Mouse (Mus musculus) megakaryocyte-erythroid progenitor cell, adult 5-6 weeks (primary cell): ENCODE measurements around the gene Gtdc1. TPM values are rescaled to one million over a fixed set of nuclear protein-coding genes. Genes with fewer than 3 reads are reported as not detected.

Source experiments
- ATAC-seq: replicated peaks from 2 replicates; pipeline ENCODE4 v1.8.0; 2016; ENCODE audit warnings: mild to moderate bottlenecking, inconsistent platforms; ENCODE audit not compliant: severe bottlenecking, poor library complexity, low FRiP score, low TSS enrichment
- total RNA-seq, 2 experiments: library from RNA; stranded (forward) in 1 of 2; stranded (reverse) in 1 of 2; fragments of 200-1000, 215-1000 nt in 1 of 2; fragments of >200 nt in 1 of 2; fragmentation: Nextera tagmentation in 1 of 2; gene quantifications; 2 replicates each; pipeline ENCODE4 v1.2.3; 2014 to 2017

The Gtdc1 gene
- total RNA-seq (2014; fragmentation: Nextera tagmentation) (15.8 and 22.0 TPM in 2 replicates), total RNA-seq (2017) (15.8 and 23.0 TPM in 2 replicates)

DNA sequence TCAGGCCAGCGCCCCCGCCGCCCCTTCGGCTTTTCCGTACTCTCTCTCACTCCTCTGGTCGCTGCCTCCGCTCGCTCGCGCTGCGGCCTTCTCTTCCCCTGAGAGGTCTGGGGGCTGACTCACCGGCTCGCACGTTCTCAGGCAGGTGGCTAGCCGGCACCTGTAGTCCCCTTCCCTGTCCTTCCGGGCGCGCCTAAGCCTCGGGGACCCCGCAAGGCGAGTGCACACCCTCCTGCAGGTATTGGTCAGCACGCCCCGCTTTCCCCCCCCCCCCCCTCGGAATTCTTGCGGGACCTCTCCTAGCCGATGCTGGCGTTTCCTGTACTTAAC lies at the start of gene Gtdc1:
Gene Gtdc1, minus strand, starts transcription at position 176 of the 330 bp plus-strand sequence.
- no peak for ATAC-seq

DNA sequence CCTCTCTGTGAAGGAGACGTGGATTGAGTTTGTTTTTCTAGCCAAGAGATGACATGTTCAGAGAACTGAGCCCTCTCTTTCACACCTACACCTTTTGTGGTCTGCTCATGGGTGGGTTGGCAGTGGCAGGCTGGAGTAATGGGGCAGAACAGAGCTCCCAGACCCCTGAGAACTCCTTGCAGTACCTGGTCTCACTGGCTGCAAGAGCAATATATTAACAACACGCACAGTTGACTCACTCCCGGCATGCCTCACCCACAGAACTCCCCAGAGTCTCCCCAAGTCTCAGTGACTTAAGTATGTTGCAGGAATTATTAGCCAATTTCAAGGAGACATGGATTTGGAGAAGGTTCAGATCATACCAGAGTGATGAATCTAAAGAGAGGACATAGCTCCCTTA lies 49.6 kb upstream of the Gtdc1 start:
- ATAC-seq = no peak

DNA sequence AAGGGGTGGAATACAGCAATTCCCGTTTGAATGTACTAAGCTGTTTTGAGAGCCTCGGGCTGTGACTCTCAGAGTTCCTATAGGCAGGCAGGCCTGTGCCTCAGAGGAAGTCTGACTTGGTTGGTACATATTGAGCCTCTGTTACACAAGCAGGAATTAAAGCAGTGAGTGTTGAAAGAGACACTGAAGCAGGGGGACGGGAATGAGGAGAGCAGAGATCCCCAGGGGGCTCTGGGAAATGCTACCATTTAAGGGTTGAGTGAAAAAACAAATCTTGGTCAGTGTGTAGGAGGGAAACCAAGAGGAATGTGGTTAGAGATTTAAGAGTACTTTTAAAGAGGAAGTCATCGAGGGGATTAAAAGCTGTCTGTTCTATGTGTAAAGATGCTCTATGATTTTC lies 49.0 kb upstream of the Gtdc1 start:
- ATAC-seq = no peak

DNA sequence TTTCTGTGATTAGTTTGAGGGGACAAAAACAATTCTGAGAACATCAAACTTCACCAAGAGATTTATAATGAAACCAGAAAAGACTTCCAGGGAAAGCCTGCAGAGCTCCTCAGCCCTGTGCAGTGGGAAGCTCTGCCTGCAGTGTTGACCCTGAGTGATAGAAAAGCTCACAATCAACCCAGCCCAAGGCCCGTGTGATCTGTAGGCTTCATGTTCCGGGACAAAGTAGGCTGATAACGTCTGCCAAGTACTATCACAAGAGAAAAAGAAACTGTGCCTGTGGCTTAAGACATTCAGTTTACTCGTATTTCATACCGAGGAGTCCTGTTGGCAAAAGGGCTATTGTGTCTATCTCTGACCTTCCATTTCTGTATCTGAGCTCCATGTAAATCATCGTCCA lies 46.4 kb upstream of the Gtdc1 start:
- ATAC-seq = peak; percentile 61

DNA sequence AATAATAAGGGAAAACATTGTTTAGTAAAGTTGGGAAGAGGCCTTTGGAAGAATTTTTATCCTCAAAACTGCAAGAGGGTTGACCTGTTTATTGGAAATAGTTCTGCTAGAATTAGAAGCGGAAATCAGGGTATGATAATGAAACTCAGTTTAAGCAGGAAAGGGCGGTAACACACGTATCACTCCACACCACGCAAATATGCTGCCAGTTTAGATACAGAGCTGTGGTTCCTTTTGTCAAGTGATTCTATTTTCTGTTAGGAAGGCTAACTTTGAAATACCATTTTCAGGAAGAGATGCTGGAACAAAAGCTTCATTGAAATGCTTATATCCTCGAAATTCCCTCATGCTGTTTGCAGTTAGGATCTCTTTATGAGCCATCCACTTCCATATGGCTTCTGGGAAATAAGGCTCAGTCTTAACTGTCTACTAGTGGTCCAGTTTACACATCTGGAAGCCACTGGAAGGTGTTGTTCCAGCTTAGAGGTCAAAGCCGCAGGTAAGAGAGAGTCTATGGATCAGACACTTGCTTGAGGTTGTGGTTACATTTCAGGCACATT lies 42.7 kb upstream of the Gtdc1 start:
- ATAC-seq = peak; percentile 79

DNA sequence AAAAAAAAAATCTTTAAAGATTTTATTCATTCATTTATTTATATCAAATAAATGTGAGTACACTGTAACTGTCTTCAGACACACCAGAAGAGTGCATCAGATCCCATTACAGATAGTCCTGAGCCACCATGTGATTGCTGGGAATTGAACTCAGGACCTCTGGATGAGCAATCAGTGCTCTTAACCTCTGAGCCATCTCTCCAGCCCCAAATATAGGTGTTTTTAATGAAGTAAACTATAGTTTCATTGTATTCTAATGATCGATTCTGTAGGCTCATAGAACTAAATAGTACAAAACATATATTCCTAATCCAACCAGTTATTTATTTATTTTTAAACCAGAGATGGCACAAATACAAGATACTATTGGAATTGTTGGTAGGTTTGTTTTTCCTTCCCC lies 42.2 kb upstream of the Gtdc1 start:
- ATAC-seq = no peak

DNA sequence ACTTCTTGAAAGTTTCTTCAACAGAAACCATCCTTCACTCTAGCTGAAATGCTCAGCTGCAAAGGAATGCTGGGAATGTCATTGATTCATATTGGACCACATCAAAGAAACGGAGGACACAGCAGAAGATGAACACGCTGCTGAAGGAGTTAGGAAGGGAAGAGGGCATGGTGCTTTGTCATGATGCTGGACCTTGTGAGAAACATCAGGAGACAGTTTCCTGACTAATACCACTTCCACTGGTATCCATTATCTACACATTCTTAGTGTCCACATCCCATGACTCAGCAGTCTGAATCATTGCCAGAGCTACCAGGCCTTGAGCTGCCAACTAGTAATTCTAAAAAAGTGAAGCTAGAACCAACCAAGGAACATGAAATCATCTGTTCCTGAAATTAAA lies 41.8 kb upstream of the Gtdc1 start:
- peak; percentile 36 for ATAC-seq

DNA sequence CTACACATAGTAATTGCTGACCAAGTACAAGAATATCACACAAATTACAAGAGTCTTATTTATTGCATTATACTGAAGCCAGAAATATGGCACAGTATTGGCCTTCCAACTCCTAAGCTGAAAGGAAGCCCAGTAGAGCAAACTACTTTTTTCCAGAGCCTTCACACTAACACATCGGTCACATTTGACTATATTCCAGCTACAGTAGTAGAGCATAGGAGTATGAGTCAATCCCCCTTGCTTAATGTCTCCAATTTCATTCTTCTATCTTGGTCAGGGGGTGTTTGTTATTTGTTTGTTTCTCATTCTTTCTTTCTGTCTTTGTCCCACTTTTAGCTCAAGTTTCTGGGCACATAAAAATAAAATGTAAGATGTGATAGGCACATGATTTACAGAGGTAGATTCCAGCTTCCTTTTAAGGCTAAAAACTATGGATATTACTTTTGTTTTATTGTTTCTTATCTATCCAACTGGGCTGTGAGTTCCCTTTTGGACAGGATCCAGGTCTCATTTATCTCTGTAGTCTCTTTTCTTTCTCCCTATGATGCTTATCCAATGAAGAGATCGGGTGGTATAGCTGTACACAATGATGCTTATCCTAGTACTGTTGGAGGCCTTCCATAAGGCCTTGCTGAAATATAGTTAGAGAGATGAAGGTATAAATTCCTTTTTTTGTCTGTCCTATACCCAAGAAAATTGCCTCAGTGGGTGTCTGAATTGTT lies 38.5 kb upstream of the Gtdc1 start:
- no peak for ATAC-seq

DNA sequence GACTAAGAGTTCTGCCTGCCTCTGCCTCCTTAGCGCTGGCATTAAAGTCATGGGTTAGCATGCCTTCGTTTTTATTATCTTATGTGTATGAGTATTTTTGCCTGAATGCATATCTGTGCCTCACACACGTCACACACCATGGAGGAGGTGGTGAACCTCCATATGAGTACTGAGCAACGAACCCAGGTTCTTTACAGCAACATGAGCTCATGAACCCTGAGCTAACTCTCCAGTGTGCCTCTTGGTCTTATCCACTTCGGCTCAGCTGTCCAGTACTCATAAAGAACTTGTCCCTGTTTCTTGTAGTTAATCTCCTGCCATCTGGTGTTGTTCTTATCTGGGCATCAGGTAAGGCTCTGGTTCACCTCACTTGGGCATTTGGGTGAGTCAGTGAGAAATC lies 35.2 kb upstream of the Gtdc1 start:
- peak; percentile 79 for ATAC-seq

DNA sequence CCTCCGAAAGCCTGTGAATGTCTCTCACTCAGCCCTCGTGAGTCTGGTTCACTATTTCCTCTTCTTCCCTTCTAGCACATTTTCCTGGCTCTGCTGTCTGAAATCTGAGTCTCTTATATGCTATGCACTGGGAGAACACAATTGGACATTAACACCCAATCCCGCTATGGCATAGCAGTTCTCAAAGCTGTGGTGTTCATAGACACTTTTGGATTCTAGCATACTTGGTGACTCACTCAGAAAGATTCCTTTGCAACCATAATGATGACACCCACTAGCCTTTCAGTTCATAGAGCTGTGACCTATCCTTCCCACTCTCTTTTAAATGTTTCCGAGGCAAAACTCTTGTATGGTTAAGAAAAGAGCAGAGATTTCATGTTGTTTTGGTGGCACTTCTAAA lies 33.7 kb upstream of the Gtdc1 start:
- ATAC-seq = no peak

DNA sequence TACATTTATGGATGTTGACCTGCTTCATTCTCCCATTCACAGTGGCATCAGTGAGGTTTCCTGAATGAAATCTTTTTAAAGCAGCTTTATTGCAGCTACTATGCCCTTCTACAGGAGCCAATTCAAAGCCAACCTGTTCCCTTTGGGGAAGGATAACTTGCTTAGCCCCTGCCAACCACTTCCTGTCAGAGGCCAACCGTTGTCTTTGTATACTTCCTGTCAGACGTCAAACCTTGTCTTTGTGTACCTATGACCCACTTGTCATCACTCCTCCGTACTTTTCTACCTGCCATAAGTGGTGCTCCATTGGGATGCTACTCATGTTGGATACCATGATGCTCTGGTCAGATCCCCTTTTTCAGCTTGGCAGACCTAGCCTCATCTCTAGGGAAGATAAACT lies 33.1 kb upstream of the Gtdc1 start:
- no peak for ATAC-seq

DNA sequence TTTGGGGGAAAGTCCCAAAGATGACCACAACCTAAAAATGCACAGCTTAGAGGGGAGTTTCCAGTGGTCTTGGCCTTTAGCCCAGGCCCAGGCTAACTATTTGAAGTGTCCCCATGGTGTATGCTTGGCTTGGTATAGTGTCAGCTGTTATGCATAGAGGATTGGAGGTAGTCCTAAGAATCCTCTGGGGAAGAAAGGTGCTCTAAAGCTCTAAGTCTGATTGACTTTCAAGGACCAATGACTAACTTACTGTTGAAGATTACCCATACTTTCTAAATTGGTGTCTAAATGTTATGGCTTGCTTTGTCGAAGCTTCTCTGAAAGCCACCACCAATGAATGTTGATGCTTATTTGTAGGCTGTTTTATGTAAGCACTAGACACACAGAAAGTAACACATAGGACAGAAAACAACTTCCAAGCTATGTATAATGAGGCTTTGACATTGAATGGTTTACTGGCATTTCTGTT lies 29.9 kb upstream of the Gtdc1 start:
- no peak for ATAC-seq

DNA sequence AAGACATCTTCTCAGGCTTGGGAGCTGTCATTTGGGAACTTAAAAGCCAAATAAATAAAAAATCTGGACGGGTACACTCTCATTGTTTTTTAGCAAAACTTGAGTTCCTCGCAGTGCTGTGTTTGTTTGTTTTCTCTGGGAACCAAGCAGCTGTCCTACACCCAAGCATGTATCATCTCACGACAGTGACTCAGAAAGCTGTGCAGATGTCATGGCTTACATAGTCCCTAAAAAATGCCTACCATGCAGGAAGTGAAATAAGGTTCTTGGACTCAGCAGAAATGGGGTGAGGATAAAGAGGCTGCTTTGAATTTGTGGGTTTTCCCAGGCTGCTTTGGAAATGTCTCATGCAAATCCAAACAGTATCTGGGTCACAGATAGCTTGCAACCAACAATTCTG lies 28.8 kb upstream of the Gtdc1 start:
- no peak for ATAC-seq

DNA sequence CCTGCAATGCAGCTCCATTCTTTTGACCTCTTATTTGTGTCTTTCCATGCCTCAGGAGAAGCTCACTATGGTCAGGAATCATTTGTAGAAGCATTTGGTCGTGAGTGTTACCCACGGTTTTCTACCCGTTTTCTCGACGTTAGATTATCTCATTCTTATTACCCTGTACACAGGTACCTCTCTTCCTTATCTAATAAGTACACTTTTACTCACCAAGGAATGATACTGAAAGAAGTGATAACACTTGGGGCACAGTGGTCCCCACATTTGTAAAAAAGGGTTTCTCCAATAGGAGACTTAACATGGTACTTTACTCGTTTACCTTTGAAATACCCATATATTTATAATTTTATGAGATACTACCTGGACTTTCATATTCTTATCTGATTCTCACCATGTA lies 28.0 kb upstream of the Gtdc1 start:
- ATAC-seq = no peak

DNA sequence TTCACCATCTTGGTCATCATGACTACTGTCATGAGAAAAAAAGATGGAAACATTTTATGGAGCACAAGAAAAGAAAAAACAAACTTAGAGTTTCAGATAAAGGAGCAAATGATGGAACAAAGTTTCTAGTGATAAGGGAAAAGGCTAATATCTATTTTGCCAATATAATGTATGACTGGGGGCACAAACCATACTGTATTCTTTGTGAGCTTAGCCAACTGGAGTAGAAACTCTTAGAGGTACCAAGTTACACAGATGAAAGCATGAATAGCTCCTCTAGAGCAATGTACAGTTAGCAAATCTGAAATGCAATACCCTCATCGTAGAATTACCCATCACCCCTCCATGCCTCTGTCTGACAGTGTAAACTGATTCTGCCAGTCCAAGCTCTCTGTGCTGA lies 26.7 kb upstream of the Gtdc1 start:
- peak; percentile 48; the same call in 1 of the 2 replicates for ATAC-seq

DNA sequence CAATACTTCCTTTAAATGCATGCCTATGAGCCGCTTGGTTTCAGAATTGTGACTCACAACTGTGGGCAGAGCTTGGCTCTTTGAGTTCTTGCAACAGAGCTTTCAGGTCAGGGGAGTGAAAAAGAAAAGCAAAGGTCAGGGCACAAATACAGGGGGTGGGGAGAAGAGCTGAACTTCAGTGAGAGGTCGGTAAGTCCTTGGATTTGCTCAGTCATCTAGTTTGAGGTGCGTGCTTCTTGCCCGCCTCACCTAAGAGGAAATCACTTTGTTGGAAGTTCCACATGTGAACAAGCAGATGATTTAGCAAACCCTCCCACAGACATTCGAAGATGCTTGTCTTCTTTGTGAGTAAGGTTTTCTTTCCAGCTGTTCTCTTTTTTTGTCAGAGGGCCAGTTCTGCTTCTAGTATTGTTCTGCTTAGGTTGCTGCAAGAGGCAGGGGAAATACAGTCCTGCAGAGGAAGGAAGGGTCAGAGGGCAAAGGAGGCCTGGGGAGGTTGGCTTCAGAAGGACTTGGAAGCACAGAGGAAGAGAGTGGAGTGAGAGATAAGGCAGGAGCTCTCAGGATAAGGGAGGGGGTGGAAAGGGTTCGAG lies 25.5 kb upstream of the Gtdc1 start:
- ATAC-seq = 0 out of 2 replicates have a peak, but pooled peaks have one; percentile 38

DNA sequence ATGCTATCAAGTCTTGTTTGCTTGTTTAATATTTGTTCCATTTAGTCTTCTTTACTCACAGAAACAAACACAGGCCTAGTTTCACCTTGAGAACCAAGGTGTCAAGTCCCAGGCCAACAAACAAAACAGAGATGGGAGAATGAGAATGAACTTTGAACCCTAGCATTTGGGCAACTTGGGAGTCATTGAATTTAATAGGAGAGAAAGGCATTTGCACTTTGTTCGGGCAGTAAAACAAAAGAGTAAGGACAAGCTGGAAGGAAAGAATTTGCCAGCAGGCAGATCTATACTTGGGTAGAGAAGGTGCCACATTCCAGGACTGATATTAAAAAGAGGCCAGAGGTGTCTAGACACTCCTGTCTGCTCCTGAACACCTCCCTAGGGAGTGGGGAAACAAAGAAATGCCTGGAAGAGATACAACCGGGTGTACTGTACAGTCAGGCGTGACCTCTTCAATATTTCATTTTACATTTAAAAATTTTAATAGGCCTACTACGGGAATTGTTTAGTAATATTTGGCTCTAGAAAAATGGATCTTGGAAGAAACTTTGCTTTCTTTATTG lies 24.3 kb upstream of the Gtdc1 start:
- no peak for ATAC-seq

DNA sequence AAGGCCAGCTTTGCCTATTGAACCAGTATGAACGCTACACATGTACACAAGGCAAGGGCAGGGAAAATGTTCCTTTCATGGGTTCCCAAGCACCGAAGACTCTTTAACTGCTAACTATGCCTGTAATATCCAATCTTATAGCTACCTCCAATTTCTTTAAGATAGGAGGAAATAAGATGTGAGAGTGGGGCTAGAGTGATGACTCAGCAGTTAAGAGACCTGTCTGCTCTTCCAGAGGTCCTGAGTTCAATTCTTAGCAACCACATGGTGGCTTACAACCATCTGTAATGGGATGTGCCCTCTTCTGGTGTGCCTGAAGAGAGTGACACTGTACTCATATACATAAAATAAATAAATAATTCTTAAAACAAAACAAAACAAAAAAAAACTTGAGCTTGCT lies 17.2 kb upstream of the Gtdc1 start:
- no peak for ATAC-seq

DNA sequence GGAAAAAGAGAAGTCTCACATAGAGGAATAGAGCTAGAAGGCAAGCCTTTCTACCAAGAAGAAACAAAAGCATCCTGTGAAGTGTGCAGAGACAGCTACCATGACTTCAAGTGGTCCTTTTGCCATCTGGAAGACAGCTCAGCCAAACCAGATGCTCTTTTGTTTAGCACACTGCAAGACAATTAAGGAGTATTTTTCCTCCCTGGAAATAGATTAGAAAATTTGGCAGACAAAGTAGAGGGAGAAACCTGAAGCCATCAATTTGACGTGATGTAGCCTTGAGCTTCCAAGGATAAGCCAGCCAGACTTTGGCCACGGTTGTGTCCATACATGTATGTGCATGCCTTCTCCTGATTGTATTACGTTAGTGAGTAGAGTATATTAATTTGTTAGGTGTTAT lies 3.5 kb upstream of the Gtdc1 start:
- no peak for ATAC-seq

DNA sequence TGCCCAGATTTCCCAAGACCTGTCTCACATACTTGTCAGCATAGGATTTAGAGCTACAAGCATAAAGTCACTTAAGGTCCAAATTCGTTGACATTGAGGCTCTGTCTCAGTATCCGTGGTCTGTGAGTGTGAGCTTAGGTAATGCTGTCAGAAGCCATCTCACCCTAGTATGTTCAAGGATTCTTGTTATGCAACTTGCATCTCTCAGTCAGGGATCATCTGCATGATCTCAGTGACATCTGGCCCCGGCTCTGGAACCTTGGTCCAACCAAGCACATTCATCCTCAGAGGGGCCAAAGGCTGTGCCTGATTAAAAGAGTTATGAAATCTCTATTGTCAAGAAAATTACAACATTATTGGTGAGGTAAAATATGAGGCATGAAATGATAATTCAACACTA lies 1.2 kb upstream of the Gtdc1 start:
- ATAC-seq = no peak
